Mouse (Mus musculus) midbrain, embryonic 11.5 days (tissue): ENCODE results near the gene Gm5483. TPM values are rescaled to one million over a fixed set of nuclear protein-coding genes. Genes with fewer than 3 reads are reported as not detected.
A peak's percentile ranks its signal among the peaks of the same experiment; 100 is the strongest.
"Not testable (repeated sequence)": the region's sequence is repeated elsewhere in the genome, so short reads cannot be mapped to it uniquely, and the experiment has no call there.

ENCODE experiments used
- ATAC-seq: fragments of 200-750 bp; cut with Nextera tagmentation; 2 replicates; pipeline ENCODE4 v1.8.0; 2017; ENCODE audit warnings: moderate TSS enrichment, moderate library complexity; ENCODE audit not compliant: low FRiP score
- DNase-seq: peaks from one replicate; pipeline ENCODE4 v3.0.0; 2015; ENCODE audit warnings: low spot score; ENCODE audit errors: missing footprints
- H3K27ac ChIP-seq: fragments of 300-500 bp; sonication (generic); 2 replicates; pipeline ENCODE4 v1.5.1; 2014; ENCODE audit warnings: low read depth, low read length
- H3K27me3 ChIP-seq: fragments of 300-500 bp; sonication (generic); 2 replicates; pipeline ENCODE4 v1.6.1; 2014; ENCODE audit warnings: mild to moderate bottlenecking, low read length, moderate library complexity, mixed read lengths; ENCODE audit not compliant: control insufficient read depth, insufficient read depth
- H3K36me3 ChIP-seq: fragments of 300-500 bp; sonication (generic); 2 replicates; pipeline ENCODE4 v1.6.1; 2014; ENCODE audit warnings: mild to moderate bottlenecking, low read length, moderate library complexity, mixed read lengths; ENCODE audit not compliant: control insufficient read depth, insufficient read depth
- H3K4me1 ChIP-seq: fragments of 300-500 bp; sonication (generic); 2 replicates; pipeline ENCODE4 v1.6.1; 2014; ENCODE audit warnings: low read length; ENCODE audit not compliant: control insufficient read depth, insufficient read depth
- H3K4me2 ChIP-seq: fragments of 300-500 bp; sonication (generic); 2 replicates; pipeline ENCODE4 v1.6.1; 2014; ENCODE audit warnings: mild to moderate bottlenecking, moderate library complexity
- H3K4me3 ChIP-seq: fragments of 300-500 bp; sonication (generic); 2 replicates; pipeline ENCODE4 v1.5.1; 2014; ENCODE audit warnings: low read depth, low read length
- H3K9ac ChIP-seq: fragments of 300-500 bp; sonication (generic); 2 replicates; pipeline ENCODE4 v1.6.1; 2014; ENCODE audit warnings: low read length
- H3K9me3 ChIP-seq: fragments of 300-500 bp; sonication (generic); 2 replicates; pipeline ENCODE4 v1.6.1; 2016; ENCODE audit warnings: low read length; ENCODE audit not compliant: control insufficient read depth
- WGBS: fragments of 180-500 bp; shearing (Covaris S2); extraction: QIAGEN DNeasy Blood & Tissue Kit; methylation state at CpG from one replicate; pipeline ENCODE4 v1.1.7; 2014; 5-methylcytosine and 5-hydroxymethylcytosine counted together
- polyA plus RNA-seq: library from polyadenylated mRNA; unstranded; fragments of >200 nt; fragmentation: Nextera tagmentation; extraction: Ambion mirVana; gene quantifications from 2 replicates; pipeline ENCODE4 v1.2.1, GENCODE M21; 2014

Gm5483 gene
- polyA plus RNA-seq: 0.78 TPM in 1 of 2 replicates, not detected in the other

- H3K27me3 ChIP-seq, H3K27ac ChIP-seq, H3K9ac ChIP-seq, H3K9me3 ChIP-seq, H3K4me3 ChIP-seq, H3K4me1 ChIP-seq, H3K4me2 ChIP-seq, DNase-seq, H3K36me3 ChIP-seq, ATAC-seq: not testable (repeated sequence)
- 87% methylated on average over 4 of the region's 4 CpGs for WGBS
Measured at GRCm38 (mm10) chr16:36183912-36184311, at the start of gene Gm5483. Gene Gm5483, plus strand, starts transcription at chr16:36184212.

GRCm38 (mm10) chr16:36138201-36138600 is 45.8 kb upstream of the Gm5483 start:
- no peak overlapping the region for H3K9ac ChIP-seq
- no peak overlapping the region for H3K27ac ChIP-seq
- no peaks in the 10 kb centered on the region for H3K36me3 ChIP-seq
- H3K4me2 ChIP-seq: no peak overlapping the region
- 74% methylated on average over 2 of the region's 2 CpGs for WGBS
- no peaks in the 10 kb centered on the region for H3K27me3 ChIP-seq
- no peak for DNase-seq
- no peak overlapping the region for H3K4me3 ChIP-seq
- no peaks in the 10 kb centered on the region for H3K4me1 ChIP-seq
- no peak for ATAC-seq
- H3K9me3 ChIP-seq: no peaks in the 10 kb centered on the region; the same call in 1 of the 2 replicates

DNA sequence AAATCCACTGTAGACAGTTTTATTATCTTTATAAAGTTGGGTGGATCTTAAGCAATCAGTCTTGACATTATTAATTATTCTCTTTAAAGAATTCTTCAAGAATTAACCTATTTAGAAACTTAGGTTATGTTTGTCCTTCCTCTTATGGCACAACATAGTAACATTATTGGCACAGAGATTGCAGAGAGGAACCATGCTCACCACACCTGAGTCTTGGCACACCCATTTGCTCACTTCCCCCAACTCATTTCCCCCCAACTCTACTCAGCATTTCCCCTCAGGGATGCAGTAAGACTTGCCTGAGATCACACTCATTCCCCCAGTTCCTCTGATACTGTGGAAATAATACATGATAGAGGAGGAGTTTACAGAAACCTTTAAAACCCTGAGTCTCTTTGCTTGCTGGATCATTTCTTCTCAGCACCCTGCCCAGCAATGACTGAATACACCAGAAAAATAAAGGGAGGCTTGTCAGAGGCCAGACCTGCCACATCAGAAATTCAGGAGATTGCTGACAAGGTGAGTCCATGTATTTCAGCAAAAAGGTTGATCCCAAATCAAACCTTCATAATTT is 27.5 kb upstream of the Gm5483 start, which contains the start of gene Stfa2l1:
TSS of gene Stfa2l1 (plus strand) at position 410 of the 574 bp plus-strand sequence.
- H3K36me3 ChIP-seq: no peaks in the 10 kb centered on the region
- H3K27ac ChIP-seq: no peak within 1 kb of the TSS
- no peak within 1 kb of the TSS for H3K4me3 ChIP-seq
- H3K4me2 ChIP-seq: no peak within 1 kb of the TSS
- H3K4me1 ChIP-seq: no peaks in the 10 kb centered on the region
- H3K27me3 ChIP-seq: no peaks in the 10 kb centered on the region
- no peak within 1 kb of the TSS for H3K9ac ChIP-seq
- H3K9me3 ChIP-seq: no peaks in the 10 kb centered on the region
- ATAC-seq: no peak
- DNase-seq: no peak

DNA sequence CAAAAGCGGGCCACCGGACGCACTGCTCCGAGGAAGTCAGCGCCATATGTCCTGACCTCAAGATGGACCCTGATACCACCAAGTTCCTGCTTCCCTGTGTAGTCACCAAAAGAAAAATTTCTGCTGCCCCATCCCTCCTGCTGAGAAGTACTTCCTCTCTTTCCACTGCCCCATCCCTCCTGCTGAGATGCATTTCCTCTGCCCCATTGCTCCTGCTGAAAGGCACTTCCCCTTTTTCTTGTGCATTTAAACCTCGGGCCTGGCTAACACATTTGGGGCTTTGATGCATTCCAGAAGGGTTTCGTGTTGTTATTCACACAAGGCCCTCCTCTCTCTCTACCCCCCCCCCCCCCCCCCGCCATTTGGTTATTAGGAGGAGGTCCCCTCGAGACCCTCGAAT is 16.2 kb upstream of the Gm5483 start:
- not testable (repeated sequence) for ATAC-seq, H3K4me3 ChIP-seq, H3K27ac ChIP-seq, H3K36me3 ChIP-seq, H3K27me3 ChIP-seq, DNase-seq, H3K9ac ChIP-seq, H3K4me1 ChIP-seq, H3K9me3 ChIP-seq, H3K4me2 ChIP-seq
- WGBS: 85% methylated on average over 9 of the region's 10 CpGs

DNA sequence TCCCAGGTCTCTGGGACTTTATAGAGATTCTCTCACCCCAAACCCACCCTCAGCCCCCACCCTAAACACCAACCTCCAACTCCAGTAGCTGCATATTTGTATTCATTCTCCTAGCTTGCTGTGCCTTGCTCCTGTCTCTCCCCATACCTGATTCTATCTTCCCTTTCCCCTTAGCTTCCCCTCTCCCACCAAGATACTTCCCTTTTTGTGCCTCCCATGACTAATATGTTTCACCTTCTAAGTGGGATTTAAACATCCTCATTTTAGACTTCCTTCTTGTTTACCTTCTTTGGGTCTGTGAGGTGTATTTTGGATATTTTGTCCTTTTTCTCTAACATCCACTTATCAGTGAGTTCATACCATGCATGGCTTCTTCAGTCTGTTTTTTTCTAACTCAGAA is 7.9 kb upstream of the Gm5483 start:
- Histone ChIP-seq H3K4me3 (no peak overlapping the region), H3K27ac (no peak overlapping the region), H3K9ac (no peak overlapping the region), H3K36me3 (no peaks in the 10 kb centered on the region), H3K4me1 (no peaks in the 10 kb centered on the region), H3K4me2 (no peak overlapping the region), H3K27me3 (no peaks in the 10 kb centered on the region), H3K9me3 (no peaks in the 10 kb centered on the region)
- DNase-seq: no peak
- ATAC-seq: no peak

GRCm38 (mm10) chr16:36179910-36180309 is 4.1 kb upstream of the Gm5483 start:
- H3K27me3 ChIP-seq: no peaks in the 10 kb centered on the region
- H3K4me3 ChIP-seq: no peak overlapping the region
- WGBS: 82% methylated on average over 2 of the region's 2 CpGs
- no peaks in the 10 kb centered on the region for H3K9me3 ChIP-seq
- no peak for DNase-seq
- H3K9ac ChIP-seq: no peak overlapping the region
- no peak overlapping the region for H3K27ac ChIP-seq
- no peak for ATAC-seq
- no peaks in the 10 kb centered on the region for H3K4me1 ChIP-seq
- no peaks in the 10 kb centered on the region for H3K36me3 ChIP-seq
- H3K4me2 ChIP-seq: no peak overlapping the region

DNA sequence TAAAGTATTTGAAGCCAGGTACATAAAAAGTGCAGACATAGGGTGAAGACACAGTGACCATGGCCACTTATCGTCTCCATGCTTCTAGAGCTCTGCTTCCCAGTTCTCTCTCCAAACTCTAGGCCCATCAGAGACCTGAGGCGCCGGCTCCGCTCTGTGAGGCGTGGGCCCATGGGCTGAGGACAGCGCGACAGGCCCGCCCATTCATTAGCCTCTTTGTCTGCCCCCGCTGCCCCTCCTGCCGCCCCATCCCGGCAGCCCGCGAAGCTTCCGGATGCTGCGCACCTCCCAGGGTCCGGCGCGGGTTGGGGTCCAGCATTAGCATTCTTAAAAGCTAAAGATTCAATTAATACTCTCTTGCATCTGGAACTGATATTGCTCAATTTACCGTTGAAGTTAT is 15.2 kb downstream of the Gm5483 start:
- WGBS: 43% methylated on average over 19 of the region's 19 CpGs
- 0 out of 2 replicates have a peak overlapping the region, but pooled peaks have one; percentile 5 for H3K4me2 ChIP-seq
- no peak overlapping the region for H3K9ac ChIP-seq
- DNase-seq (peak; percentile 80), ATAC-seq (no peak)
- no peak overlapping the region for H3K27ac ChIP-seq
- H3K4me1 ChIP-seq: no peaks in the 10 kb centered on the region
- H3K27me3 ChIP-seq: no peaks in the 10 kb centered on the region
- H3K36me3 ChIP-seq: no peaks in the 10 kb centered on the region
- no peak overlapping the region for H3K4me3 ChIP-seq
- H3K9me3 ChIP-seq: no peaks in the 10 kb centered on the region

DNA sequence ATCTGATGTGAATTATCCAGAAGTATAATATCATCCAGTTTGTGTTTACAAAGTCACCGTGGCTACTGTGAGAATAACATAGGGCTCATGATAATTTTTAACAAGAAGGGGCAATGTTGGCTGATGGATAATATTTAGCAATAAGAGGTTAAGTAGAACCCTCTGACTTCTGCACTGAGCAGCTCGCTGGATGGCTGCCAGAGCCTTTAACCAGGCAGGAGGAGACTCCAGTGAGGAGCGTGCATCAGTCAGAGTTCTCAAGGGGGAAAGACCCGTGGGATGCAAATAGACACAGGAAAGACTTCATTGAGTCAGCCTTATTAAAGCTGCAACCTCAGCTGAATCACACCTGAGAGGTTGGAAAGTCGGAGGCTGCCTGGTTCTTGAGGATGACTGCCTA is 19.8 kb downstream of the Gm5483 start:
- H3K4me3 ChIP-seq: no peak overlapping the region
- WGBS: 86% methylated on average over 5 of the region's 5 CpGs
- H3K9me3 ChIP-seq: no peaks in the 10 kb centered on the region
- H3K4me2 ChIP-seq: no peak overlapping the region
- no peak for ATAC-seq
- no peaks in the 10 kb centered on the region for H3K36me3 ChIP-seq
- no peak overlapping the region for H3K9ac ChIP-seq
- no peak overlapping the region for H3K27ac ChIP-seq
- DNase-seq: peak; percentile 4
- no peaks in the 10 kb centered on the region for H3K4me1 ChIP-seq
- no peaks in the 10 kb centered on the region for H3K27me3 ChIP-seq

DNA sequence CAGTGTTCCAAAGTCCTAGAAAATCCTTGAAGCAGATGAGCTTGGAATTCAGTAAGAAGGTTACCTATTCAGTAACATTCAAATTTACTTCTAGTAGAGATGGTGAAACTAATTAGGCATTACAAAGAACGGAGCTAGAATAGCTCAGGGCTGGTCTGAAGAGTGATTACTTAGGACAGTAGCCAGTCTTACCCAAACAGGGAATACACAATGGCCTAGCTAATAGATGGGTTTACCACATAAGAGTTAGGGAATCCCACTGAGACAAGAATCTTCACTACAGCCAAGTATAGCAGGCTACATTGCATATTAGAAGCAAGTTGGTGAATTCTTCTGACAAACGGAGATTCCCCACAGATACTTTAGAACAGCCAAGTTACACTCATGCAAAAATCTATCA is 21.7 kb downstream of the Gm5483 start:
- not testable (repeated sequence) for H3K4me2 ChIP-seq, H3K27ac ChIP-seq, H3K36me3 ChIP-seq, H3K9me3 ChIP-seq, DNase-seq, H3K4me1 ChIP-seq, H3K9ac ChIP-seq, H3K4me3 ChIP-seq, ATAC-seq, H3K27me3 ChIP-seq
- 50% methylated on average over 2 of the region's 2 CpGs for WGBS
